Mouse (Mus musculus) naive thymus-derived CD4-positive, alpha-beta T cell, adult 2 months (primary cell): ENCODE measurements at regions not wholly inside any gene's neighbourhood (a gene's known extent, or its start where the extent isn't known, plus 50 kb on each side); places are given as distances from the start of the nearest gene placed in this dataset.

Source experiments
- DNase-seq: peaks from one replicate; pipeline ENCODE4 v3.0.0-alpha.2; 2011; ENCODE audit warnings: low read depth

DNA sequence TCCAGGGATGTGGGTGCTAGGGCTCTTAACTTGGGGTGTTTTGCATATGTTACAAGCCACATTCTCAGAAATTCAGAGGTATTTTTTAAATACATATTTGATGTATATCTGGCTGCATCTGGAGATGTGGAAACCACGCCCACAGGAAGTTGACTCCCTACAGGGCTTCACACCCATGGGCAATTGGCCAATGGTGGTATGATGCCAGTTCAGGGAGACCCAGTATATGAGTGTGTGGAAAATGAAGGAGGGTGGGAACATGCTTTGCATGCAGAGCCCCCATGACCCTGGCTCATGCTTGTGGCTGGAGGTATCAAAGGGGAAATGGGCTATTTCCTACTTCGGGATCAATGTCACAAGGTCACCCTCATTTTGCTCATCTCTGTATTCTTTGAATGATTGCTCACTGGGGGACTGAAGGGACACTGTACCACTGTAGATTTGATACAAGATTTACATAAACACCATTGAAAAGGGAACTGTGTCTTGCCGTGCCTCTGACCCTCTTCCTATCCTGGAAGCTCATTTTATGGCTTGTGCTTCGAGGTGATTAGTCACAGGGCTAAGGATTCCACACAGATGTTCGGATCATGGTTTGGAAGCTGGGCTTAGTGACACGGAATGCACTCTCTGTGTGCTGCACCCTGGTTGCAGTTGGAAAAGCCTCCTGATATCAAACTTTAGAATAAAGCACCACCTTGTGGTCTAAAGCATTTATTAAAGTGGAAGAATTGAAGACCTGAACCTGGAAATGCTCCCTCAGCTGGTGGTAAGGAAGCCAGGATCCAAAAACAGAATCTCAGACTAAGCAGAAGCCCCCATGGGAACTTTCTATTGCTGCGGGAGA is 56.8 kb upstream of the Edn1 start:
- DNase-seq, result peak; percentile 64

DNA sequence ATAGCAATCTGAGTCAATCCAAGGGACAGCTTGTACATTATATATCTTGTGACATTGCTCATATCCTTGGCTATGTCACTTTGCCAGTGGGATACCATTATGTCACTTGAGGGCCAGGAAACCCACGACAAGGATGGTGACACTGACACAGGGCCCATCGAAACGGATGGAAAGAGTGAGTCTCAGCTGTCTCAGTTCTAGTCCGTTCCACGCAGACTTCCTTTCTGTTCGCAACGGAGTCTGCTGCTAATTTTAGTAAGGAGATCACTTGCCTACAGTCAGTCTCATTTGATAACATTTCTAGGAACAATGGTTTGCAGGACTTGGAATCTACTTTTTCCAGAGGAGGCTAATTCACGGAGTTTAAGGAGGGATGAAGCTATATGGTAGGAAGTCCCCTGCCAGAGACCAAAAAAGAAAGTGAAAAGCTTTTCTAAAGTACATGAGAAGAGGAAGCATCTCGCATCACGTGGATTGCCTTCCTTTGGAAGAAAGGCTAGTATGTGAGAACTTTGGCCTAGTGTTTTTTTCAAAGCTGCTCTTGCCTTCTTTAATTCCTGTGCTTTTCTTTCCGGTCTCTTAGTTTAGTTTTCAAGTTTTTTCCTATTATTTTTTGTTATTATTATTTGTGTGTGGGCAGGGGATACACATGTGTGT is 55.4 kb upstream of the Edn1 start:
- DNase-seq, result peak; percentile 62
